Mouse (Mus musculus) G1E (cell line): Measurements from ENCODE around the gene Car7.

Source experiments
- CTCF ChIP-seq: IDR thresholded peaks from 2 replicates; pipeline ENCODE4 v1.5.1; 2012; ENCODE audit warnings: low read depth, low read length, inconsistent platforms, mixed read lengths
- GATA1 ChIP-seq: IDR thresholded peaks from 2 replicates; pipeline ENCODE4 v1.6.1; 2012; ENCODE audit warnings: borderline replicate concordance, low read length, inconsistent platforms, mixed read lengths

GRCm38 (mm10) chr8:104534779-104535141 is 271 bp downstream of the Car7 start:
- TF ChIP-seq GATA1 (no peak), CTCF (no peak)
